Mouse (Mus musculus) brain, embryonic 14.5 days (tissue): ENCODE measurements around the gene Cdc25b.

Source experiments
- CTCF ChIP-seq: fragments of 200-500 bp; IDR thresholded peaks from 2 replicates; pipeline ENCODE4 v1.5.1; 2012; ENCODE audit warnings: inconsistent platforms, mild to moderate bottlenecking, moderate library complexity, borderline replicate concordance; ENCODE audit not compliant: insufficient read depth, insufficient read length; ENCODE audit errors: extremely low read depth
- POLR2A ChIP-seq: fragments of 200-500 bp; IDR thresholded peaks from 2 replicates; pipeline ENCODE4 v1.6.1; 2012; ENCODE audit warnings: mild to moderate bottlenecking, inconsistent platforms, borderline replicate concordance; ENCODE audit not compliant: poor library complexity, insufficient read depth, insufficient read length, severe bottlenecking; ENCODE audit errors: extremely low read depth

GRCm38 (mm10) chr2:131138760-131139159 is 48.0 kb upstream of the Cdc25b start:
- TF ChIP-seq CTCF (no peak), POLR2A (no peak)
